Mouse (Mus musculus): ENCODE results near the gene Ythdc1. TPM values are rescaled to one million over a fixed set of nuclear protein-coding genes. Genes with fewer than 3 reads are reported as not detected.

Gene Ythdc1
- 36.6 and 37.9 TPM in 2 replicates for polyA plus RNA-seq (2015; fragmentation: Nextera tagmentation; extraction: Ambion mirVana)

DNA sequence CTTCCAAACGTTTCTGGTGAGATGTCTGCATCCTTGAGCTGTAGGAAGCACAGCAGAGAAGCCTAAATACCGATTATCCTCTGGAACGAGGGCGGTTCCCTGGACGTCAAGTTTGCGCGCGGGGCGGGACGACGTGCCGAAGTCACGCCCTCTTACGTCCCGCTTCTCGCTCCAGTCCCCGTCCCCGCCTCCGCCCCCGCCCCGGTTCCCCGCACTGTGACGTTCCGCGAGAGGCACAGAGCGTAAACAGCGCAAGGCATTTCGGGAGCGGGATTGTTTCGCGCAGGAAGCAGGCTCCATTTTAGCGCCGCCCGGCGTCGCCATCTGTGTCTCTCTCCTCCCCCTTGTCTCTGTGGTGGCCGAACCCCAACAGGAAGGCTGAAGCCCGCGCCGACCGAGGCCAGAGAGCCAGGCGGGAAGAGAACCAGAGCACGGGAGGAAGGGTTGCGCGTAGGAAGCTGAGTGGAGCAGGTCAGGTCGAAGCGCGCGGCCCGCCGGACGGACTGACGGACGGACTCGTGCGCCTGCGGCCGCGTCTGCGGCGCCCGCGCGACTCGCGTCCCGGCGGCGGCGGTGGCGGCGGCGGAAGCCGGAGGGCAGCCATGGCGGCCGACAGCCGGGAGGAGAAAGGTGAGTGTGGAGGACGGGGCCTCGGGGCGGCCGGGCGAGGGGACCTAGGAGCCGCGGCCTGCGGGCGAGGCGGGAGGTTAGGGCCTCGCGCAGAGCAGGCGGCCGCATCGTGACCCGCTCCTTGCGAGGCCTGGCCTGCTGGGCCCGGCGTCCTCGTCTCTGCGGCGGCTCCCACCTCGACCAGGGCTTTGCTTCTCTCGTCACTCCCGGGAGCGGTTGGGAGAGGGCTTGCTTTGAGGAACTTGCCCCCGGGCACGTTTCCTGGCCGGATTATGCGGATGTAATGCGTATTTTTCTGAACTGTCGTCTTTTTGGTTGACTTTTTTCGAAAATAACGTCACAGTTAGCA, at the start of gene Ythdc1:
Gene Ythdc1, plus strand, starts transcription at position 260 of the 979 bp plus-strand sequence.
- Histone ChIP-seq H3K4me1 (peaks cover 24% of the 10 kb centered on the region), H3K4me2 (peak within 1 kb of the TSS; percentile 80), H3K27me3 (replicated peaks) (no peaks in the 10 kb centered on the region), H3K9me3 (no peaks in the 10 kb centered on the region), H3K36me3 (replicated peaks) (no peaks in the 10 kb centered on the region), H3K9ac (peak within 1 kb of the TSS; percentile 99), H3K27ac (peak within 1 kb of the TSS; percentile 100), H3K4me3 (peak within 1 kb of the TSS; percentile 99)
- peak; percentile 99 for ATAC-seq (replicated peaks)
- under 1% methylated on average over 104 of the region's 111 CpGs for WGBS

- WGBS, result 53% methylated on average over 3 of the region's 3 CpGs
- ATAC-seq (replicated peaks), result no peak
- no peaks in the 10 kb centered on the region for H3K27me3 ChIP-seq (replicated peaks)
- no peak overlapping the region for H3K4me3 ChIP-seq
- H3K36me3 ChIP-seq (replicated peaks), result no peaks in the 10 kb centered on the region
- no peak overlapping the region for H3K4me2 ChIP-seq
- H3K9me3 ChIP-seq, result no peaks in the 10 kb centered on the region
- no peak overlapping the region for H3K27ac ChIP-seq
- H3K4me1 ChIP-seq, result no peaks in the 10 kb centered on the region
- no peak overlapping the region for H3K9ac ChIP-seq
Observed at GRCm38 (mm10) chr5:86769015-86769658, 34.9 kb upstream of the Ythdc1 start.

DNA sequence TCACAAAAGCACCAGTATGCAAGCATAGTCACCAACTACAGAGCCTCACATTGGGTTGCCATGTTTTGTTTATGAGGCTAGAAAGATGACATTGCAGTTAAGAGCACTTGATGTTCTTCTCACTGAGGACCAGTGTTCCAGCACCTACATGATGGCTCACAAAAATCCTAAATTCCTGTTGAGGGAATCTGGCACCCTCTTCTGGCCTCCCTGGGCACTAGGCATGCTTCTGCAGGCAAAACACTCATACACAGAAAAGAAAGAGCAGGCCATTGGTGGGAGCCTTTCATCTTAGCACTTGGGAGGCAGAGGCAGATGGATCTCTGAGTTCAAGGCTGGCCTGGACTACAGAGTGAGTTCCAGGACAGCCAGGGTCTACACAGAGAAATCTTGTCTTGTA, 33.0 kb upstream of the Ythdc1 start:
- Histone ChIP-seq H3K27ac (no peak overlapping the region), H3K4me2 (no peak overlapping the region), H3K9ac (no peak overlapping the region), H3K36me3 (replicated peaks) (no peaks in the 10 kb centered on the region), H3K9me3 (no peaks in the 10 kb centered on the region), H3K27me3 (replicated peaks) (no peaks in the 10 kb centered on the region), H3K4me1 (no peaks in the 10 kb centered on the region), H3K4me3 (no peak overlapping the region)
- ATAC-seq (replicated peaks), result no peak

- H3K9me3 ChIP-seq, result no peaks in the 10 kb centered on the region
- H3K27me3 ChIP-seq (replicated peaks), result no peaks in the 10 kb centered on the region
- no peak overlapping the region for H3K4me2 ChIP-seq
- ATAC-seq (replicated peaks), result no peak
- 89% methylated on average over 5 of the region's 5 CpGs for WGBS
- no peak overlapping the region for H3K27ac ChIP-seq
- H3K36me3 ChIP-seq (replicated peaks), result no peaks in the 10 kb centered on the region
- no peak overlapping the region for H3K4me3 ChIP-seq
- no peaks in the 10 kb centered on the region for H3K4me1 ChIP-seq
- no peak overlapping the region for H3K9ac ChIP-seq
Observed at GRCm38 (mm10) chr5:86776941-86777340, 27.1 kb upstream of the Ythdc1 start.

DNA sequence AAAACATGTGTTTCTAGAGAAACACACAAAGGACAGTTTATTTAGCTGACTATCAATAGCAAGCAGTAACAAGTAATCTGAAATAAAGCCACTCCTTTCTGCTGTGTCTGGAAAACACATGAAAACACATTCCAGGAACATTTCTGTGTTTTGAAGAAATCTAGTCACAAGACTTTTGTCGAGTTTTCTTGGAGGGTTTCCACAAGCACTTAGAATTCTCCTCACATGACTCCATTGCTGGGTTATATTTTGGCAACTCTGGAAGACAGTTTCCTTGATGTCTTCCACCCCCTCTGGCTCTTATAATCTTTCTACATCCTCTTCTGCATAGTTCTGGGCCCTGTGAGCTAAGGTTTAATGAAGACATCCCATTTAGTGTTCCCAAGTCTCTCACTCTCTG, 25.6 kb upstream of the Ythdc1 start:
- no peaks in the 10 kb centered on the region for H3K9me3 ChIP-seq
- no peak for ATAC-seq (replicated peaks)
- H3K4me1 ChIP-seq, result no peaks in the 10 kb centered on the region
- WGBS, result 78% methylated on average over 1 of the region's 1 CpGs
- H3K4me3 ChIP-seq, result no peak overlapping the region
- H3K36me3 ChIP-seq (replicated peaks), result no peaks in the 10 kb centered on the region
- no peaks in the 10 kb centered on the region for H3K27me3 ChIP-seq (replicated peaks)
- H3K4me2 ChIP-seq, result no peak overlapping the region
- H3K9ac ChIP-seq, result no peak overlapping the region
- H3K27ac ChIP-seq, result no peak overlapping the region

GRCm38 (mm10) chr5:86783059-86783458, 21.0 kb upstream of the Ythdc1 start:
- Histone ChIP-seq H3K4me1 (no peaks in the 10 kb centered on the region), H3K36me3 (replicated peaks) (no peaks in the 10 kb centered on the region), H3K4me3 (no peak overlapping the region), H3K27me3 (replicated peaks) (no peaks in the 10 kb centered on the region), H3K9me3 (no peaks in the 10 kb centered on the region), H3K4me2 (no peak overlapping the region), H3K9ac (no peak overlapping the region), H3K27ac (no peak overlapping the region)
- no peak for ATAC-seq (replicated peaks)
- 77% methylated on average over 8 of the region's 8 CpGs for WGBS

GRCm38 (mm10) chr5:86784205-86784604, 19.8 kb upstream of the Ythdc1 start:
- 83% methylated on average over 1 of the region's 1 CpGs for WGBS
- ATAC-seq (replicated peaks), result no peak
- H3K9ac ChIP-seq, result no peak overlapping the region

GRCm38 (mm10) chr5:86786798-86787197, 17.2 kb upstream of the Ythdc1 start:
- no peaks in the 10 kb centered on the region for H3K27me3 ChIP-seq (replicated peaks)
- ATAC-seq (replicated peaks), result no peak
- no peaks in the 10 kb centered on the region for H3K4me1 ChIP-seq
- H3K4me3 ChIP-seq, result no peak overlapping the region
- WGBS, result 28% methylated on average over 1 of the region's 1 CpGs
- H3K9ac ChIP-seq, result no peak overlapping the region
- H3K27ac ChIP-seq, result no peak overlapping the region
- H3K36me3 ChIP-seq (replicated peaks), result no peaks in the 10 kb centered on the region
- no peaks in the 10 kb centered on the region for H3K9me3 ChIP-seq
- H3K4me2 ChIP-seq, result no peak overlapping the region

More at GRCm38 (mm10) chr5:86784205-86784604, 19.8 kb upstream of the Ythdc1 start:
- no peak overlapping the region for H3K4me2 ChIP-seq
- H3K27me3 ChIP-seq (replicated peaks), result no peaks in the 10 kb centered on the region
- H3K36me3 ChIP-seq (replicated peaks), result no peaks in the 10 kb centered on the region
- H3K4me1 ChIP-seq, result no peaks in the 10 kb centered on the region
- no peaks in the 10 kb centered on the region for H3K9me3 ChIP-seq
- H3K4me3 ChIP-seq, result no peak overlapping the region
- H3K27ac ChIP-seq, result no peak overlapping the region

DNA sequence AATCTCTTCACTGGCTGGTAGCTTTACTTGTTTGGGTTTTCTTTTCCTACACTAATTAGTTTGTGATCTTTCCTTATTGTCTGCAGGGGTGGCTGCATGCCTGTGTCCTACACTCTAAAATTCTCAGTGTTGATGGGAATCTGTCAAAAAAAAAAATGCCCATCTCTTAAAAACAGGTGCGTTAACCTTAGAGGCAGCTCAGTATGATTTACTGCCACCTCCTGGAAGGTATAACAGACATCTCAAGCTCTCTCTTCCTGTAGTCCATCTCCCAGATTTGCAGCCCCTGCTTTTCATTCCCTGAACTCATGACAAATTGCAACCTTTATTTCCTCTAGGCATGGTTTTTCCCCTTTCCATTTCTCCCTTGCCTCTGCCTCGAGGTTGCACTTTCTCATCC, 14.1 kb upstream of the Ythdc1 start:
- Histone ChIP-seq H3K36me3 (replicated peaks) (no peaks in the 10 kb centered on the region), H3K27me3 (replicated peaks) (no peaks in the 10 kb centered on the region), H3K27ac (no peak overlapping the region), H3K4me2 (no peak overlapping the region), H3K4me1 (no peaks in the 10 kb centered on the region), H3K9me3 (no peaks in the 10 kb centered on the region), H3K9ac (no peak overlapping the region), H3K4me3 (no peak overlapping the region)
- no peak for ATAC-seq (replicated peaks)
- 67% methylated on average over 2 of the region's 2 CpGs for WGBS

GRCm38 (mm10) chr5:86792249-86792648, 11.8 kb upstream of the Ythdc1 start:
- no peak overlapping the region for H3K4me3 ChIP-seq
- no peaks in the 10 kb centered on the region for H3K36me3 ChIP-seq (replicated peaks)
- H3K27ac ChIP-seq, result no peak overlapping the region
- H3K9ac ChIP-seq, result no peak overlapping the region
- no peak overlapping the region for H3K4me2 ChIP-seq
- no peaks in the 10 kb centered on the region for H3K27me3 ChIP-seq (replicated peaks)
- H3K4me1 ChIP-seq, result no peaks in the 10 kb centered on the region
- ATAC-seq (replicated peaks), result no peak
- 66% methylated on average over 4 of the region's 4 CpGs for WGBS
- H3K9me3 ChIP-seq, result no peaks in the 10 kb centered on the region

GRCm38 (mm10) chr5:86792807-86793206, 11.2 kb upstream of the Ythdc1 start:
- Histone ChIP-seq H3K27ac (no peak overlapping the region), H3K4me1 (no peaks in the 10 kb centered on the region), H3K9me3 (no peaks in the 10 kb centered on the region), H3K36me3 (replicated peaks) (no peaks in the 10 kb centered on the region), H3K4me2 (no peak overlapping the region), H3K9ac (no peak overlapping the region), H3K27me3 (replicated peaks) (no peaks in the 10 kb centered on the region), H3K4me3 (no peak overlapping the region)
- no peak for ATAC-seq (replicated peaks)
- 78% methylated on average over 8 of the region's 8 CpGs for WGBS

DNA sequence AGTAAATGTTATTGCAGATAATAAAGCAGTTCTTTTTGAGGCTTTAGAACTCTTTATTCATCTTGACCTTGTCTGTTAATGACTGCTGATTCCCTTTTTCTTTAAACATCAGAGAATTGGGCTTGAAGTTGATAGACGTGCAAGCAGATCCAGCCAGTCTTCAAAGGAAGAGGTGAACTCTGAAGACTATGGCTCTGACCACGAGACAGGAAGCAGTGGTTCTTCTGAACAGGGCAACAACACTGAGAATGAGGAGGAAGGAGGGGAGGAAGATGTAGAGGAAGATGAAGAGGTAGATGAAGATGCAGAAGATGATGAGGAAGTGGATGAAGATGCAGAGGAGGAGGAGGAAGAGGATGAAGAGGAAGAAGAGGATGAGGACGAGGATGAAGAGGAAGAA, 12.8 kb downstream of the Ythdc1 start:
- H3K27ac ChIP-seq, result no peak overlapping the region
- 83% methylated on average over 3 of the region's 3 CpGs for WGBS
- no peaks in the 10 kb centered on the region; the same call in 1 of the 2 replicates for H3K9me3 ChIP-seq
- H3K9ac ChIP-seq, result no peak overlapping the region
- no peak for ATAC-seq (replicated peaks)
- H3K4me2 ChIP-seq, result no peak overlapping the region
- H3K27me3 ChIP-seq (replicated peaks), result no peaks in the 10 kb centered on the region
- H3K4me3 ChIP-seq, result no peak overlapping the region
- no peaks in the 10 kb centered on the region for H3K4me1 ChIP-seq
- peaks cover 20% of the 10 kb centered on the region; the same call in 1 of the 2 replicates for H3K36me3 ChIP-seq (replicated peaks)
